Mouse (Mus musculus): ENCODE measurements around the gene Htra1. TPM values are rescaled to one million over a fixed set of nuclear protein-coding genes. Genes with fewer than 3 reads are reported as not detected.

Gene Htra1
- total RNA-seq (2022), result 100 to 1,000 TPM; 184 to 219 (median 213) TPM

DNA sequence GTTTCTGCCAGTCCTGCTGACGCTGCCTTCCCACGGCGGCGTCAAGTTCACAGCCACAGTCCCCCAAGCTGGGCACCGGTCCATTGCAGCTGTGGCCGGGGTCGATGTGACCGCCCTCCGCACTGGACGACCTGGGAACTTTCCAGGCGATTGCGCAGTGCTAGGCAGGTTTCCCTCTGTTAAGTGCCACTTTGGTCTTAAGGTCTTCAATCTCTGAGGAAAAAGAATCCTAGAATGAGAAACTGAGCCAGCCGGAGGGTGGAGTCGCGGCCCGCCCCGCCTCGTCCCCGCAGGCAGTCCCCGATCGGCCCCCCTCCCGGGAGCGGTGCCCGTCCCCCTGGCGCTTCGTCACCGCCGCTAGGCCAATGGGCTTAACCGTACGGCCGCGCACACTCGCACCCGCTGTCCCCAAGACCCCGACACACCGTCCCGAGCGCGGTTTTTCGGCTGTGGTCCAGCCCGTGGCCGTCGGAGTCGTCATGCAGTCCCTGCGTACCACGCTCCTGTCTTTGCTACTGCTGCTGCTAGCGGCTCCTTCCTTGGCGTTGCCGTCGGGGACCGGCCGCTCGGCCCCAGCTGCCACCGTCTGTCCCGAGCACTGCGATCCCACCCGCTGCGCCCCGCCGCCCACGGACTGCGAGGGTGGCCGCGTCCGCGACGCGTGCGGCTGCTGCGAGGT is at the start of gene Htra1:
Gene Htra1 (plus strand): TSS at position 319 of the 679 bp plus-strand sequence.
- DNase-seq (ENCODE audit: low spot score in 2 of 2), result peak; percentile 78 to 79

GRCm38 (mm10) chr7:130886246-130886645 is 49.7 kb upstream of the Htra1 start:
- DNase-seq (ENCODE audit: low spot score in 2 of 2), result no peak

DNA sequence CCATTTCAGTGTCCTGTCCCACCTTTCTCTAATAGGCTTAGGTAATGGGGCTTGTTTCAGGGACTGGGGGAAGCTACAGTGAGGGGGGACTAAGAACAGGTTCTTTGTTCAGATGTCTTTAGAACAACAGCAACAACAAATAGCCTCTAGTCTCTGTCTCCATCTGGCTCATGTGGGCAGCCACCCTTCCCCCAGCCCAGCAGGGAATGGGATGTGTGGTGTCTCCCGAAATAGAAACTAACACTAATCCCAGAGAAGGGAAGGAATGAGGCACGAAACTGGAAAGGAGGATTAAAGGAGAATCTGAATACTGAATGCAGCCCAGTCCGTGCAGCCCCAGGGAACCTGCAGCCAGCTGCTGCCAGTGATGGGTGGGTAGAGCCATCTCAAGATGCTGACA is 48.0 kb upstream of the Htra1 start:
- peak in 1 of 2 experiments; percentile 53 for DNase-seq (ENCODE audit: low spot score in 2 of 2)

DNA sequence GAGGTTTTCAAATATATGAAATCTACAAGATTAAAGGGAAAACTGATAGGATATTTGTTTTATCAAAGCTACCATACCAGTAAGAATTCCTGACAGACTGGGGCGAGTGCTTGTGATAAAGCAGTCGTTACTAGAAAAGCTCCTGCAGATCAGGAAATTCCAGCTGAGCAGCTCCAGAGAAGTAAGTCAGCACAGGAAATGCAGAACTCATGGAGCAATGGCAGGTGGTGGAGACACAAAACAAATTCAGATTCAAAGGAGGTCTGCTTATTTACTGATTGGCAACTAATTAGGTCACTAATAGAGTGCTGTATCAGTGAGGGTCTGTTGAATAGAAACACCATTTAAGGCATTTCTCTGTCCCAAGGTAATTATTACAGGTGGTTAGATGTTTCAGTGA is 45.0 kb upstream of the Htra1 start:
- DNase-seq (ENCODE audit: low spot score in 2 of 2), result no peak

DNA sequence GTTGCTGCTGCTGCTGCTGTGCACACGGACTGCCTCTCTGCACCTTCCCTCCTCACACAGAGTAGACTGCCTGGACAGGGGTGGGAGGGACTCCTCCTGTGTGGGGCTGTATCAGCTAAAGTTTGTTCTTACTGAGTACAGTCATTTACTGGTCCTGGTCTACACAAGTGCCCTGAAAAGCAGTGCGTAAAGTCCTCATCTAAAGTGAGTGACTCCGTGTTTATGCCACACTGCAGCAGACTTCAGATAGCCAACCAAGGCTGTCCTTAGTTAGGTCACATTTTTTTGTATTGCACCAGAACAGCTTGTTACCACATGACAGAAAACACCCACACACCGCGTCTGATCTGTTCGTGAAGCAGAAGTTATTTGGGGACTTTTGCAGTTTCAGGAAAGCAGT is 42.9 kb upstream of the Htra1 start:
- peak; percentile 38 to 47 for DNase-seq (ENCODE audit: low spot score in 2 of 2)

GRCm38 (mm10) chr7:130894931-130895617 is 40.8 kb upstream of the Htra1 start:
- no peak for DNase-seq (ENCODE audit: low spot score in 2 of 2)

DNA sequence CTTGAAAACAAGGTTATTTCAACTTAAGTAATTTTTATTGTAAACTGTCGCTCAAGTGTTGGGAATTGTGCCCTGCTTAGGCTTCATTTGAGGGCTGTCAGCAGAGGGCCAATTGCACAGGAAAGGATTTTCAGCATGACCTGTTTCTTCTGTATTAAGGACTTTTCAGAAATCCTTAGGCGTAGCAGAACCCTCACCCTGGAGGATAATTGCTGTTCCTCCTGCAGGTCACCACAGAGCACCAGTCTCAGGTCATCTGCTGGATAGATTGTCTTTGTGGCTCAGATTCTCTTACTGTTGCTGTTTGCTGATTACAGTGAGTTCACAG is 40.3 kb upstream of the Htra1 start:
- no peak for DNase-seq (ENCODE audit: low spot score in 2 of 2)

- no peak for DNase-seq (ENCODE audit: low spot score in 2 of 2)
Measured at GRCm38 (mm10) chr7:130896064-130896463, 39.8 kb upstream of the Htra1 start.

GRCm38 (mm10) chr7:130897201-130897600 is 38.7 kb upstream of the Htra1 start:
- DNase-seq (ENCODE audit: low spot score in 2 of 2), result no peak

DNA sequence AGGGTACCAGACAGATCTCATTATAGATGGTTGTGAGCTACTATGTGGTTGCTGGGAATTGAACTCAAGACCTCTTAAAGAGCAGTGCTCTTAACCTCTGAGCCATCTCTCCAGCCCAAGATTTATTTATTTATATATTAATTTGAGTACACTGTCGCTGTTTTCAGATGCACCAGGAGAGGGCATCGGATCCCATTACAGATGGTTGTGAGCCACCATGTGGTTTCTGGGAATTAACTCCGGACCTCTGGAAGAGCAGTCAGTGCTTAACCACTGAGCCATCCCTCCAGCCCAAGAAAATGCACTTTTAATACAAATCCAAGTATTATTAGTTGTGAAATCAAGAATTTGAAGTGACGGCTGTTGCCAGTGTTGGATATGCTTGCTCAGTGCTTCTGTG is 37.5 kb upstream of the Htra1 start:
- no peak for DNase-seq (ENCODE audit: low spot score in 2 of 2)

- no peak for DNase-seq (ENCODE audit: low spot score in 2 of 2)
Measured at GRCm38 (mm10) chr7:130900233-130900848, 35.6 kb upstream of the Htra1 start.

DNA sequence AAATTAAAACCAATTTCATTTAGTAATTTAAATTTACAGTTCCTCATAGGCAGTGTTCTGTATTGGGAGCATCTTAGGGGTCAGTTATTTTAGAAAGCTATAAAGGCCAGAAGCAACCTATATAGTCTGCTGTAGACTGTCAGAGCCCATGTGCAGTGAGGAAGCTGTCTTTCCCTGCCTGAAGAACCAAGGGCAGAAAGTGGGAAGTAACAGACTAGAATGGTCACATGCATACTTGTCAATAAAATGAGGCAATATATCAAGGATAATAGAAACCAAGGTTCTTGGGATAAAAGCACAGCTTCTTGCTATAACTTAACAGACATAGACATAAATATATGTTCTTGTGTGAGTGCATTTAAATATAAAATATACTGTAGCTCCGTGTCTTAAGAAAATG is 33.0 kb upstream of the Htra1 start:
- no peak for DNase-seq (ENCODE audit: low spot score in 2 of 2)

DNA sequence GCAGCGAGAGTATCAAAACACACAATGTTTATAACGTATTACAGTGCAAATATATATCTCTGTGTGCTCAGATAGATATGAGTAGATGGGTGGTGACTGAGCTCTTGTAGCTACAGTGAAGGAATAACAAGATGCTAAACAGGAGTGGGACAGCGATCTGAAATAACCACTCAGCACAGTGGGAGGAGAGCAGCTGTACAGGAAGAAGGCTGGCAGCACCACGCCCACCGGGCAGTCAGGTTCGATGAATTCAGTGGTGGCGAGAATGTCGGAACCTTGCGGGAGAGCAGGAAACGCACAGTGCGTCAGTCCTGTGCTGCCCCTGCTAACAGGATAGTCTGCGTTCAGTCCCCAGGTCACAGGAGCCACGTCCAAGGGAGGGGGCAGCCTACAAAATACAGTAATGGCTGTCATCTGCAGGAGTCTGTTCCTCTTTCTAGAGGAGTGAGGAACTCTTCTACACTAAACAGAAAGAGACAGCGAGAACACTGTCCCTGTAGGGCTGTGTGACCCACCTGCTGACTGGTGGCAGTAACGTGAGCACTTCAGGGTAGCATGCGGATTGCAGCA is 32.3 kb upstream of the Htra1 start:
- DNase-seq (ENCODE audit: low spot score in 2 of 2), result no peak

DNA sequence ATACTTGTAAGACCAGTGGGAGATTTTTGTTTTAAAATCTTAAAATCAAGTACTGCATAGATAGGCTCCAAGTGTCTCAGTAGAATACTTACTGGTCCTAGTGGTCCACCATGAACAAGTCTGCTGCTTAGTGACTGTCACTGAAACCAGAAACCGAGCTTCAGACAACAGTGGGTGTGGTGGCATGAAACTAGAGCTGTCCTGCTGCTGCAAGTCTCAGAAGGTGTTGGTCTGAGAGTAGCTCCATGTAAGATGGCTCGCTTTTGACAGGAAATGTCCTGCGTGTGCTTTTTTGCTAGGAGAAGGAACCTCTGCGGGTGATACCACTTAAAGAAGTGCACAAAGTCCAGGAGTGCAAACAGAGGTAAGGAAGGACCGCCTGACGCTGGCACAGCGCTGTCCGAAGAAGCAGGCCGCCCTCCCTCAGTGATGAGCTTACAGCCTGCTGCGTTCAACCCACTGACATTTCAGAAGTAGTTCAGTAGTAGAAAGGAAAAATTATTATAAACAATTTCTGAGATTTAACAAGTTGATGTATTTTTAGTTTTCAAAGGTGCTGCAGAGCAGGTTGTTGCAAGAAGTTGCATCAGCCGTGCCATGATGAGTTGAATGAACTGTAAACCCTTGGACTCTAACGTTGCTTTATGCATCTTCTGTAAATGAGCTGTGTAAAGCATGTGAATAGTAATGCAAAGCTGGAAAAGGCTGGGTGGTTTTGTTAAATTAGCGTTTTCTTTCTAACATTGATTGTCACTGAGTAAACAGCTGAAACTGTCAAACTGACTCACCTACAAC is 31.1 kb upstream of the Htra1 start:
- DNase-seq (ENCODE audit: low spot score in 2 of 2), result no peak

- no peak for DNase-seq (ENCODE audit: low spot score in 2 of 2)
Measured at GRCm38 (mm10) chr7:130910841-130911240, 25.1 kb upstream of the Htra1 start.

DNA sequence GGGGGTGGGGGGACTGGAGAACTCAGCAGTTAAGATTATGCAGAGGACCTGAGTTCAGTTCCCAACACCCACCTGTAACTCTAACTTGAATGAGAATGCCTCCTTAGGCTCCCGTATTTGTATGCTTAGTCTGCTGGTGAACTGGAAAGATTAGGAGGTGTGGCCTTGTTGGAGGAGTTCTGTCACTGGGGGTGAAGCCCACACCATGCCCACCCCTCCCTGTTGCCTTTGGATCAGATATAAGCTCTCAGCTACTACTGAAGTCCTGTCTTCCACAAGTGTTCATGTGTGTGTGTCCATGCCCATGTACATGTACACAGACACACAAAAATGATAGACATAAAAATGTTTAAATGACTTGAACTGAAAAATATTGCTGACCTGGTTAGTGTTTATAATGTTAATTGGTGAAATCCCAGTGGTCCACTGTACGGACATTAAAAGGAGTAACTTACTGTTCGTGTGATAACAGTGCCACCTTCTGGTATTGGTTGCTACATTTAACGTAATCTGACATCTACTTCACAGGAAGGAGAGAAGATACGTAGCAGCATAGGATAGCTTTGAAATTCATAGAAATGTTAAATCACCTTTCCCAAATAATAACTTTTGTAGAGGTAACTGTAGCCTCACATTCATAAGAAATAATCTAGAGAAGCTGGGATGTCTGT is 21.1 kb upstream of the Htra1 start:
- no peak for DNase-seq (ENCODE audit: low spot score in 2 of 2)

GRCm38 (mm10) chr7:130918260-130918659 is 17.7 kb upstream of the Htra1 start:
- peak in 1 of 2 experiments; percentile 48 for DNase-seq (ENCODE audit: low spot score in 2 of 2)

DNA sequence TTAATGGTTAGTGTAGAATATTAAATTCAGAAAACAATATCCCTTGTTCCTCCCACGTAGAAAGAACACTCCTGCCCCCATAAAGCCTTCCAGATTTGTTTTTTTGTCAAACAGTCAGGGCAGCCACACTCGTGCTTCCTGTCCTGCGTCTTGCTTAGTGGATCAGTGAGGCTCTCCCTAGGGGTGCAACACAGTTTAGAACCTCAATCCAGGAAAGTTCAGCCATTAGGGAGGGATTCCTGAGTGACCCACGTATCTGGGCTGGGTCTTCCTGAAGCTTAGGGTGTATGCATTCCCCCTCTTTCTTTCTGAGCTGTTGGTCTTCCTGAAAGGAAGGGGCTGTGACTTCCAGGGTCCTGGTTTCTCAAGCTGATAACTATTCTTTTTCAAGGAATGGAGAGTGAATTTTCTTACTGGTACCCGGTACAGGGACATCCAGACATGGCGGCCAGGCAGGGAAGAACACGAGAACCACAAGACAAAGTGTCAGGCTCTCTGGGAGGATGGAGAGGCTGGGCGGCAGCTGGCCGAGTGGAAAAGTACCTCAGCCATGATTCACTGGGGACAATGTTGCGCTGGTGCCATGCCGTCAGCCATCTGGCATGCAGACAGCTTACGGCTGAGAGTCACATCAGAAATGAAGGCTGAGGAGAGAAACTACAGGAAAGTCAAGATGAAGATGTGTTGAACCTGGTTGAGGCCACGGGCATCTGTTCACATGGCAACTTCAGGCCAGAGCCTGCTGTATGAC is 12.8 kb upstream of the Htra1 start:
- DNase-seq (ENCODE audit: low spot score in 2 of 2), result peak; percentile 45 to 61

DNA sequence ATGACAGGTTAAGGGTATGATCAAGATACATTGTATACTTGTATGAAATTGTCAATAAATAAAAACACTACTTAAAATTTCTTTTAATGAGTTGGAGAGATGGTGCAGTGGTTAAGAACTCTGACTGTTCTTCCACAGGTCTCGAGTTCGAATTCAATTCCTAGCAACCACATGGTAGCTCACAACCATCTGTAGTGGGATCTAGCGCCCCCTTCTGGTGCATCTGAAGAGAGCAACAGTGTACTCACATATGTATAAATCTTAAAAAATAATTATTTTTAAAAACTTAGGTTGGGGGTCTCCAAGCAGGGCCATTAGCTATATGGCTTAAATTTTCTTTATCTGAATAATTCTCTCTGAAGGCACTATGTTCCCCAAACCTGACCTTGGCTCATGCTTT is 5.5 kb upstream of the Htra1 start:
- no peak for DNase-seq (ENCODE audit: low spot score in 2 of 2)

DNA sequence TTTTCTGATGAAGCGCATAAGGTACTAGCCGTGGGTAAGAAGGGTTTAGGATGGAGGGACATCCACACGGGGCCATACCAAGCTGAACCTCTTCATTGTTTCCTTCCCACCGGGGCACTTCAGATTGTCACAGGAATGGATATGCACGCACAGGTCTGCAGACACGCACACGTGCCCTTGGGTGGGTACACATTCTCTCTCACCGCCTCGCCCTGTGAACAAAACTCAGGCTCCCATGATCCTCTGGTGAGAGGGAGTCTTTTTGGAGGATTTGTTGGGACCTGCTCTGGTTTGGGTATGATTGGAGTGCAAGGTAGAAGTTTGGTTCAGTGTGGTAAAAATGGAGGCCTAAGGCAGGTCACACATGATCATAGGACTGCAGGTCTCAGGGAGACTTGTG is 3.0 kb upstream of the Htra1 start:
- no peak for DNase-seq (ENCODE audit: low spot score in 2 of 2)
